Mouse (Mus musculus) CH12.LX (cell line): ENCODE results near the gene Ankrd60. TPM values are rescaled to one million over a fixed set of nuclear protein-coding genes. Genes with fewer than 3 reads are reported as not detected.

Experiments used
- DNase-seq: peaks from one replicate; pipeline ENCODE4 v3.0.0-alpha.2; 2013; ENCODE audit errors: extremely low read depth
- H3K27ac ChIP-seq: 2 replicates; pipeline ENCODE4 v1.5.1; 2012; ENCODE audit warnings: low read depth, mild to moderate bottlenecking, control low read depth, moderate library complexity; ENCODE audit not compliant: insufficient read depth
- H3K27me3 ChIP-seq: replicated peaks from 2 replicates; pipeline ENCODE3; 2012; ENCODE audit warnings: inconsistent platforms
- H3K36me3 ChIP-seq, 2 experiments: replicated peaks in 1 of 2; 2 replicates each; pipeline versions ENCODE3 to v1.6.1; 2012; ENCODE audit warnings: inconsistent platforms in 1 of 2, low read length in 1 of 2, mild to moderate bottlenecking in 1 of 2, mixed read lengths in 1 of 2, moderate library complexity in 1 of 2; ENCODE audit not compliant: control insufficient read depth in 1 of 2, insufficient read depth in 1 of 2
- H3K4me1 ChIP-seq, 2 experiments: 2 replicates each; pipeline ENCODE4 v1.6.1; 2012; ENCODE audit warnings: inconsistent platforms in 1 of 2, moderate library complexity in 1 of 2; ENCODE audit not compliant: insufficient read depth in 2 of 2, control insufficient read depth in 1 of 2
- H3K4me2 ChIP-seq: 2 replicates; pipeline ENCODE4 v1.6.1; 2012; ENCODE audit warnings: low read depth, mild to moderate bottlenecking, control low read depth; ENCODE audit not compliant: poor library complexity, insufficient read depth, severe bottlenecking
- H3K4me3 ChIP-seq, 3 experiments: fragments of 150-350 bp in 1 of 3; sonication (generic) in 1 of 3; replicated peaks in 1 of 3; 2 replicates each; pipeline versions ENCODE3 to v1.5.1; 2011 to 2012; ENCODE audit warnings: low read depth in 2 of 3, low read length in 2 of 3, mild to moderate bottlenecking in 2 of 3, moderate library complexity in 2 of 3, control low read depth in 1 of 3, improper control_type of control experiment in 1 of 3, inconsistent platforms in 1 of 3, mixed read lengths in 1 of 3; ENCODE audit not compliant: poor library complexity in 1 of 3
- H3K79me2 ChIP-seq: replicated peaks from 2 replicates; pipeline ENCODE4 v1.6.1; 2012; ENCODE audit warnings: mild to moderate bottlenecking, moderate library complexity; ENCODE audit not compliant: control insufficient read depth, poor library complexity, insufficient read depth, severe bottlenecking; ENCODE audit errors: extremely low read depth
- H3K9ac ChIP-seq: 2 replicates; pipeline ENCODE4 v1.6.1; 2012; ENCODE audit warnings: low read depth, mild to moderate bottlenecking, control low read depth, moderate library complexity; ENCODE audit not compliant: insufficient read depth
- H3K9me3 ChIP-seq: replicated peaks from 2 replicates; pipeline ENCODE3; 2012; ENCODE audit warnings: low read length, inconsistent platforms, mixed read lengths
- CTCF ChIP-seq, 2 experiments: IDR thresholded peaks in 1 of 2; conservative IDR thresholded peaks in 1 of 2; 2 replicates each; pipeline ENCODE4 v1.5.1; 2011 to 2012; ENCODE audit warnings: low read depth in 2 of 2, low read length in 2 of 2, improper control_type of control experiment in 1 of 2, inconsistent platforms in 1 of 2, mild to moderate bottlenecking in 1 of 2, moderate library complexity in 1 of 2
- ELF1 ChIP-seq: IDR thresholded peaks from 2 replicates; pipeline ENCODE4 v1.6.1; 2014; ENCODE audit warnings: low read depth, mild to moderate bottlenecking, inconsistent platforms, low read length, improper control_type of control experiment
- EP300 ChIP-seq: IDR thresholded peaks from 2 replicates; pipeline ENCODE4 v1.6.1; 2011; ENCODE audit warnings: low read length, improper control_type of control experiment
- JUND ChIP-seq: conservative IDR thresholded peaks from 2 replicates; pipeline ENCODE4 v1.6.1; 2011; ENCODE audit warnings: low read depth, low read length, improper control_type of control experiment
- KAT2A ChIP-seq: IDR thresholded peaks from 2 replicates; pipeline ENCODE4 v1.6.1; 2012; ENCODE audit warnings: low read length, improper control_type of control experiment, inconsistent platforms; ENCODE audit not compliant: insufficient replicate concordance
- MAFK ChIP-seq: IDR thresholded peaks from 2 replicates; pipeline ENCODE4 v1.6.1; 2011; ENCODE audit warnings: low read length, improper control_type of control experiment; ENCODE audit not compliant: insufficient replicate concordance
- MAX ChIP-seq: IDR thresholded peaks from 2 replicates; pipeline ENCODE4 v1.6.1; 2011; ENCODE audit warnings: low read length, improper control_type of control experiment
- MEF2A ChIP-seq: IDR thresholded peaks from 2 replicates; pipeline ENCODE4 v1.6.1; 2014; ENCODE audit warnings: low read depth, mild to moderate bottlenecking, inconsistent platforms, low read length, improper control_type of control experiment, borderline replicate concordance
- MYC ChIP-seq: IDR thresholded peaks from 2 replicates; pipeline ENCODE4 v1.6.1; 2011; ENCODE audit warnings: low read depth, mild to moderate bottlenecking, improper control_type of control experiment, low read length
- NELFE ChIP-seq: IDR thresholded peaks from 2 replicates; pipeline ENCODE4 v1.6.1; 2011; ENCODE audit warnings: low read depth, low read length, improper control_type of control experiment
- NRF1 ChIP-seq: IDR thresholded peaks from 2 replicates; pipeline ENCODE4 v1.6.1; 2014; ENCODE audit warnings: low read depth, mild to moderate bottlenecking, inconsistent platforms, low read length, improper control_type of control experiment, moderate library complexity
- PAX5 ChIP-seq: IDR thresholded peaks from 2 replicates; pipeline ENCODE4 v1.6.1; 2012; ENCODE audit warnings: low read length, inconsistent platforms, mixed read lengths
- POLR2A ChIP-seq: IDR thresholded peaks from 2 replicates; pipeline ENCODE4 v1.6.1; 2011; ENCODE audit warnings: low read depth, mild to moderate bottlenecking, improper control_type of control experiment, low read length
- POLR2AphosphoS2 ChIP-seq: IDR thresholded peaks from 2 replicates; pipeline ENCODE4 v1.6.1; 2011; ENCODE audit warnings: low read depth, low read length, improper control_type of control experiment
- RAD21 ChIP-seq: IDR thresholded peaks from 2 replicates; pipeline ENCODE4 v1.6.1; 2011; ENCODE audit warnings: low read depth, mild to moderate bottlenecking, low read length, improper control_type of control experiment, moderate library complexity
- RCOR1 ChIP-seq: conservative IDR thresholded peaks from 2 replicates; pipeline ENCODE4 v1.6.1; 2012; ENCODE audit warnings: low read depth, mild to moderate bottlenecking, inconsistent platforms, low read length, improper control_type of control experiment
- SIN3A ChIP-seq: IDR thresholded peaks from 2 replicates; pipeline ENCODE4 v1.6.1; 2012; ENCODE audit warnings: low read length, improper control_type of control experiment, inconsistent platforms
- SMC3 ChIP-seq: IDR thresholded peaks from 2 replicates; pipeline ENCODE4 v1.6.1; 2011; ENCODE audit warnings: low read depth, low read length, improper control_type of control experiment
- UBTF ChIP-seq: IDR thresholded peaks from 2 replicates; pipeline ENCODE4 v1.6.1; 2012; ENCODE audit warnings: low read depth, mild to moderate bottlenecking, inconsistent platforms, low read length, improper control_type of control experiment, moderate library complexity
- USF1 ChIP-seq: IDR thresholded peaks from 2 replicates; pipeline ENCODE4 v1.6.1; 2014; ENCODE audit warnings: low read depth, mild to moderate bottlenecking, inconsistent platforms, low read length, improper control_type of control experiment
- USF2 ChIP-seq: conservative IDR thresholded peaks from 2 replicates; pipeline ENCODE4 v1.6.1; 2011; ENCODE audit warnings: low read depth, low read length, improper control_type of control experiment
- ZC3H11A ChIP-seq: IDR thresholded peaks from 2 replicates; pipeline ENCODE4 v1.6.1; 2012; ENCODE audit warnings: low read depth, mild to moderate bottlenecking, inconsistent platforms, low read length, improper control_type of control experiment
- ZKSCAN1 ChIP-seq: IDR thresholded peaks from 2 replicates; pipeline ENCODE4 v1.6.1; 2012; ENCODE audit warnings: low read depth, inconsistent platforms, low read length, improper control_type of control experiment, borderline replicate concordance
- ZMIZ1 ChIP-seq: IDR thresholded peaks from 2 replicates; pipeline ENCODE4 v1.6.1; 2012; ENCODE audit warnings: low read depth, mild to moderate bottlenecking, inconsistent platforms, low read length, improper control_type of control experiment
- dilution Hi-C: fragments of 300-500 bp; cut with MboI; formaldehyde crosslinking; loops from 2 replicates; pipeline ENCODE4 v1.14.3; 2020; ENCODE audit warnings: low sequenced_read_pairs; ENCODE audit not compliant: extremely low pct_unique_long_range_greater_than_20kb, extremely low pct_ligation_motif_present
- in situ Hi-C: fragments of 300-500 bp; cut with MboI; formaldehyde crosslinking; loops from 3 replicates; pipeline ENCODE4 v1.14.3; 2019; ENCODE audit warnings: low sequenced_read_pairs, low pct_ligation_motif_present, low pct_unique_long_range_greater_than_20kb, mixed read lengths
- polyA plus RNA-seq: library from polyadenylated mRNA; unstranded; fragments of >175 nt; gene quantifications from 2 replicates; pipeline ENCODE4 v1.2.1, GENCODE M21; 2012; ENCODE audit warnings: low read depth; ENCODE audit not compliant: insufficient read length
- total RNA-seq, 2 experiments: library from RNA; depleted of rRNA; stranded (reverse); fragments of 300-350 nt in 1 of 2; fragments of >200 nt in 1 of 2; gene quantifications; 2 replicates each; pipeline ENCODE4 v1.2.3; 2012 to 2014

Gene Ankrd60
- total and polyA plus RNA-seq, 3 experiments, result not detected

DNA sequence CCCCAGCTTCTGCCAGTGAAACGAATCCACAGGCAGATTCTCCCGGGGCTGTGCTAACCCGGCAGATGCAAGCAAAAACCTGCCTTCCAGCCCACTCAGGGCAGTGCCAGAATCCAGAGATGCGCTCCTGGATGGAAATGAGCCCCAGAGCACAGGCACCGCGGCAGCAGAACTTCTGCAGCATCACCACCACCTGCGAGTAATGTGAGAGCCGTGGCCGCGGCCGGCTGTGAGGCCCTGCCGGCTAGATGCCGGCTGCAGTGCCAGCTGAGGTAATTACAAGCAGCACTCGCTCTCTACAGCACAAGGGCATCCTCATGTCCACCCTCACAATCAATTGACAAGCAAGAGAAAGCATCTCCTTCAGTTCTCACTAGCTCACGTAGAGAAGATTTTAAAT is 6.2 kb upstream of the Ankrd60 start:
- DNase-seq, result no peak
- no peaks in the 10 kb centered on the region for H3K27me3 ChIP-seq
- H3K4me1 ChIP-seq, result peaks cover 0 to 3% of the 10 kb centered on the region in 2 experiments; a peak in 1 of 4 replicates
- H3K27ac ChIP-seq, result no peak overlapping the region
- no peak overlapping the region for H3K9ac ChIP-seq
- peaks cover 0 to 19% of the 10 kb centered on the region in 2 experiments for H3K36me3 ChIP-seq
- in situ Hi-C loops, result no loop called here
- dilution Hi-C loops, result no loop called here
- H3K4me3 ChIP-seq, result no peak overlapping the region
- H3K79me2 ChIP-seq, result no peaks in the 10 kb centered on the region
- no peak overlapping the region for H3K4me2 ChIP-seq
- peaks cover 3% of the 10 kb centered on the region for H3K9me3 ChIP-seq
- TF ChIP-seq USF1 (no peak), ZC3H11A (no peak), MYC (no peak), MAX (no peak), PAX5 (no peak), SIN3A (no peak), JUND (no peak), NRF1 (no peak), POLR2AphosphoS2 (no peak), CTCF (conservative IDR thresholded peaks at IDR 0.05 in 1 of 2, IDR thresholded peaks at IDR 0.05 in 1 of 2; ENCODE audit: low read depth in 2 of 2, low read length in 2 of 2) (no peak), USF2 (no peak), POLR2A (no peak), SMC3 (no peak), KAT2A (no peak), ZMIZ1 (no peak)

DNA sequence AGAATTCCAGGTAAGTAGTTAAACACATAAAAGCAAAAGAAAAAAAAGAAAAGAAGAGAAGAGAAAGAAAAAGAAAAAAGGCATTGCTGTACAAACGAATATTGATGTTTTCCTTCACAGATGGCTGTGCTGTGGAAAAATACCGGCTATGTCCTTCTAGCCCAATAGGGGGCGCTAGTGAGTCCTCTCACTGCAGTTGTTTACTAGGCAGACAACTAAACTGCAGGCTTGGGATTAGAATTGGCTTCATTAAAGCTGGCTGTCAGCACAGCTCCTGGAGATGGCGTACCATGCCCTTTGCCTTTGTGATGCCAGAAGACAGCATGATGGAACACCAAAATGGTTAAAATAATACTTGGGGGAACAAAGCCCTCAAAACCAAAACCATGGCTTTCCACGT is 5.3 kb upstream of the Ankrd60 start:
- H3K4me2 ChIP-seq, result no peak overlapping the region
- DNase-seq, result peak; percentile 37
- H3K9me3 ChIP-seq, result peaks cover 3% of the 10 kb centered on the region
- dilution Hi-C loops (no loop called here), in situ Hi-C loops (no loop called here)
- no peaks in the 10 kb centered on the region for H3K79me2 ChIP-seq
- no peaks in the 10 kb centered on the region for H3K27me3 ChIP-seq
- peaks cover 0 to 3% of the 10 kb centered on the region in 2 experiments; a peak in 1 of 4 replicates for H3K4me1 ChIP-seq
- H3K9ac ChIP-seq, result no peak overlapping the region
- peaks cover 0 to 14% of the 10 kb centered on the region in 2 experiments for H3K36me3 ChIP-seq
- H3K27ac ChIP-seq, result no peak overlapping the region
- no peak for TF ChIP-seq SIN3A
- TF ChIP-seq SMC3, result peak; percentile 22; the same call in 1 of the 2 replicates
- TF ChIP-seq USF2, result no peak
- TF ChIP-seq POLR2A, result no peak
- TF ChIP-seq JUND, result no peak
- no peak for TF ChIP-seq MAFK
- no peak for TF ChIP-seq MEF2A
- no peak for TF ChIP-seq ELF1
- no peak for TF ChIP-seq ZKSCAN1
- TF ChIP-seq UBTF, result no peak
- TF ChIP-seq NELFE, result no peak
- peak; percentile 61 to 88 for TF ChIP-seq CTCF (conservative IDR thresholded peaks at IDR 0.05 in 1 of 2, IDR thresholded peaks at IDR 0.05 in 1 of 2; ENCODE audit: low read depth in 2 of 2, low read length in 2 of 2)
- peak; percentile 16 for TF ChIP-seq RAD21
- TF ChIP-seq ZMIZ1, result no peak
- no peak for TF ChIP-seq EP300
- no peak for TF ChIP-seq NRF1
- no peak for TF ChIP-seq POLR2AphosphoS2
- no peak for TF ChIP-seq RCOR1
- TF ChIP-seq ZC3H11A, result no peak
- no peak overlapping the region for H3K4me3 ChIP-seq
